Mouse (Mus musculus): ENCODE data around the gene 2700049A03Rik.

DNA sequence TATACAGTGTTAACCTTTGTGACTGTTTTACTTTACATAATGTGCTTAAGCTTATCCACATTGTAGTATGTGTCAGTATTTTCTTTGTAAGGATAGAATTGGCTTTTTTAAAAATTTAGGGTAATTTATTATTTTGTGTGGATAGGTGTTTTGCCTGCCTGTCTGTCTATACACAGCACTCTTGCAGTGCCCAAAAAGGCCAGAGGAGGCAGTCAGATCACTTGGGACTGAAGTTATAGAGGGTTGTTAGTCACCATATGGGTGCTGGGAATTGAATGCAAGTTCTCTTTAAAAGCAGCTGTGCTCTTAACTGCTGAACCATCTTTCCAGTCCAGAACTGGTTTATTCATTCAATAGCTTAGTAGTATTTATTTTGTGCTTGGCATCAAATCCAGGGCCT, 4.5 kb downstream of the 2700049A03Rik start:
- TF ChIP-seq CTCF (IDR thresholded peaks at IDR 0.05; ENCODE audit: low read depth), result no peak
- no peak for TF ChIP-seq EP300 (IDR thresholded peaks at IDR 0.05; ENCODE audit: low read depth)

All from liver, embryonic 14.5 days (tissue).